Mouse (Mus musculus) MEL (cell line): ENCODE results near the gene Zfp593. TPM values are rescaled to one million over a fixed set of nuclear protein-coding genes. Genes with fewer than 3 reads are reported as not detected.

Experiments used
- DNase-seq: peaks from one replicate; pipeline ENCODE4 v3.0.0; 2011; ENCODE audit warnings: low read depth, low spot score
- H3K27ac ChIP-seq: 2 replicates; pipeline ENCODE4 v1.5.1; 2012; ENCODE audit warnings: low read depth, mild to moderate bottlenecking, control low read depth, low read length, moderate library complexity; ENCODE audit not compliant: control insufficient read depth
- H3K27me3 ChIP-seq, 2 experiments: fragments of 150-350 bp in 1 of 2; sonication (generic) in 1 of 2; 2 replicates each; pipeline ENCODE4 v1.6.1; 2012; ENCODE audit warnings: low read length in 2 of 2, mild to moderate bottlenecking in 2 of 2, improper control_type of control experiment in 1 of 2, moderate library complexity in 1 of 2; ENCODE audit not compliant: insufficient read depth in 2 of 2, control insufficient read depth in 1 of 2
- H3K36me3 ChIP-seq, 2 experiments: 2 replicates each; pipeline ENCODE4 v1.6.1; 2012 to 2014; ENCODE audit warnings: low read length in 2 of 2, improper control_type of control experiment in 1 of 2, inconsistent platforms in 1 of 2, mild to moderate bottlenecking in 1 of 2; ENCODE audit not compliant: insufficient read depth in 2 of 2, control insufficient read depth in 1 of 2
- H3K4me1 ChIP-seq, 2 experiments: fragments of 150-350 bp in 1 of 2; sonication (generic) in 1 of 2; 2 replicates each; pipeline ENCODE4 v1.6.1; 2012; ENCODE audit warnings: low read length in 2 of 2, improper control_type of control experiment in 1 of 2, mild to moderate bottlenecking in 1 of 2; ENCODE audit not compliant: insufficient read depth in 2 of 2, control insufficient read depth in 1 of 2
- H3K4me3 ChIP-seq, 2 experiments: fragments of 150-350 bp in 1 of 2; sonication (generic) in 1 of 2; 2 replicates each; pipeline ENCODE4 v1.5.1; 2012; ENCODE audit warnings: low read depth in 2 of 2, low read length in 2 of 2, mild to moderate bottlenecking in 2 of 2, moderate library complexity in 2 of 2, control low read depth in 1 of 2, improper control_type of control experiment in 1 of 2; ENCODE audit not compliant: control insufficient read depth in 1 of 2, insufficient read depth in 1 of 2
- H3K79me2 ChIP-seq: 2 replicates; pipeline ENCODE4 v1.6.1; 2012; ENCODE audit warnings: mild to moderate bottlenecking, low read length, moderate library complexity; ENCODE audit not compliant: control insufficient read depth, poor library complexity, insufficient read depth
- H3K9ac ChIP-seq: 2 replicates; pipeline ENCODE4 v1.6.1; 2012; ENCODE audit warnings: low read depth, mild to moderate bottlenecking, control low read depth, low read length, moderate library complexity; ENCODE audit not compliant: control insufficient read depth, poor library complexity, severe bottlenecking
- H3K9me3 ChIP-seq: fragments of 150-350 bp; sonication (generic); replicated peaks from 2 replicates; pipeline ENCODE4 v1.6.1; 2012; ENCODE audit warnings: mild to moderate bottlenecking, low read length, improper control_type of control experiment, moderate library complexity; ENCODE audit not compliant: insufficient read depth
- BHLHE40 ChIP-seq: IDR thresholded peaks from 2 replicates; pipeline ENCODE4 v1.6.1; 2012; ENCODE audit warnings: low read depth, mild to moderate bottlenecking, inconsistent platforms, low read length, improper control_type of control experiment, borderline replicate concordance
- CHD1 ChIP-seq: IDR thresholded peaks from 2 replicates; pipeline ENCODE4 v1.6.1; 2012; ENCODE audit warnings: low read depth, mild to moderate bottlenecking, inconsistent platforms, low read length, improper control_type of control experiment
- CHD2 ChIP-seq: IDR thresholded peaks from 2 replicates; pipeline ENCODE4 v1.6.1; 2011; ENCODE audit warnings: low read length, improper control_type of control experiment
- E2F4 ChIP-seq: IDR thresholded peaks from 2 replicates; pipeline ENCODE4 v1.6.1; 2011; ENCODE audit warnings: low read depth, low read length, improper control_type of control experiment, borderline replicate concordance
- ETS1 ChIP-seq: IDR thresholded peaks from 2 replicates; pipeline ENCODE4 v1.6.1; 2012; ENCODE audit warnings: low read depth, mild to moderate bottlenecking, inconsistent platforms, low read length, improper control_type of control experiment, moderate library complexity
- GABPA ChIP-seq: IDR thresholded peaks from 2 replicates; pipeline ENCODE4 v1.6.1; 2012; ENCODE audit warnings: low read depth, mild to moderate bottlenecking, inconsistent platforms, low read length, improper control_type of control experiment, moderate library complexity
- GATA1 ChIP-seq: IDR thresholded peaks from 2 replicates; pipeline ENCODE4 v1.6.1; 2011; ENCODE audit warnings: low read depth, low read length, improper control_type of control experiment
- HCFC1 ChIP-seq: IDR thresholded peaks from 2 replicates; pipeline ENCODE4 v1.6.1; 2012; ENCODE audit warnings: low read depth, mild to moderate bottlenecking, inconsistent platforms, low read length, improper control_type of control experiment, moderate library complexity
- JUND ChIP-seq: IDR thresholded peaks from 2 replicates; pipeline ENCODE4 v1.6.1; 2011; ENCODE audit warnings: low read depth, mild to moderate bottlenecking, improper control_type of control experiment, low read length
- KAT2A ChIP-seq: conservative IDR thresholded peaks from 2 replicates; pipeline ENCODE4 v1.6.1; 2012; ENCODE audit warnings: low read depth, low read length, improper control_type of control experiment, inconsistent platforms
- MAFK ChIP-seq: IDR thresholded peaks from 2 replicates; pipeline ENCODE4 v1.6.1; 2011; ENCODE audit warnings: low read depth, mild to moderate bottlenecking, low read length, improper control_type of control experiment, borderline replicate concordance
- MAZ ChIP-seq: IDR thresholded peaks from 2 replicates; pipeline ENCODE4 v1.6.1; 2012; ENCODE audit warnings: low read depth, mild to moderate bottlenecking, inconsistent platforms, low read length, improper control_type of control experiment
- MEF2A ChIP-seq: IDR thresholded peaks from 2 replicates; pipeline ENCODE4 v1.6.1; 2014; ENCODE audit warnings: low read depth, mild to moderate bottlenecking, inconsistent platforms, low read length, improper control_type of control experiment; ENCODE audit not compliant: poor library complexity, insufficient replicate concordance, severe bottlenecking; ENCODE audit errors: extremely low read depth
- MXI1 ChIP-seq: IDR thresholded peaks from 2 replicates; pipeline ENCODE4 v1.6.1; 2011; ENCODE audit warnings: mild to moderate bottlenecking, low read depth, low read length, improper control_type of control experiment
- MYB ChIP-seq: IDR thresholded peaks from 2 replicates; pipeline ENCODE4 v1.6.1; 2011; ENCODE audit warnings: mild to moderate bottlenecking, low read depth, low read length, improper control_type of control experiment
- MYC ChIP-seq: IDR thresholded peaks from 2 replicates; pipeline ENCODE4 v1.6.1; 2011; ENCODE audit warnings: low read depth, mild to moderate bottlenecking, low read length, improper control_type of control experiment, moderate library complexity
- NELFE ChIP-seq: IDR thresholded peaks from 2 replicates; pipeline ENCODE4 v1.6.1; 2011; ENCODE audit warnings: low read depth, low read length, improper control_type of control experiment
- NRF1 ChIP-seq: IDR thresholded peaks from 2 replicates; pipeline ENCODE4 v1.6.1; 2014; ENCODE audit warnings: low read depth, mild to moderate bottlenecking, inconsistent platforms, low read length, improper control_type of control experiment, moderate library complexity; ENCODE audit not compliant: poor library complexity, insufficient read depth, severe bottlenecking
- POLR2A ChIP-seq, 2 experiments: IDR thresholded peaks; 2 replicates each; pipeline ENCODE4 v1.6.1; 2011 to 2012; ENCODE audit warnings: low read length in 2 of 2, mild to moderate bottlenecking in 2 of 2, control low read depth in 1 of 2, improper control_type of control experiment in 1 of 2, low read depth in 1 of 2, moderate library complexity in 1 of 2; ENCODE audit not compliant: control insufficient read depth in 1 of 2, insufficient read depth in 1 of 2, poor library complexity in 1 of 2
- POLR2AphosphoS5 ChIP-seq: IDR thresholded peaks from 2 replicates; pipeline ENCODE4 v1.6.1; 2012; ENCODE audit warnings: low read depth, borderline replicate concordance, mild to moderate bottlenecking, inconsistent platforms, low read length, moderate library complexity, mixed read lengths
- RAD21 ChIP-seq: IDR thresholded peaks from 2 replicates; pipeline ENCODE4 v1.6.1; 2011; ENCODE audit warnings: mild to moderate bottlenecking, low read depth, low read length, improper control_type of control experiment
- RCOR1 ChIP-seq: IDR thresholded peaks from 2 replicates; pipeline ENCODE4 v1.6.1; 2012; ENCODE audit warnings: low read depth, mild to moderate bottlenecking, inconsistent platforms, low read length, improper control_type of control experiment
- SIN3A ChIP-seq: IDR thresholded peaks from 2 replicates; pipeline ENCODE4 v1.6.1; 2012; ENCODE audit warnings: low read length, improper control_type of control experiment, inconsistent platforms
- SMC3 ChIP-seq: IDR thresholded peaks from 2 replicates; pipeline ENCODE4 v1.6.1; 2011; ENCODE audit warnings: low read depth, low read length, improper control_type of control experiment
- TAL1 ChIP-seq: IDR thresholded peaks from 2 replicates; pipeline ENCODE4 v1.6.1; 2012; ENCODE audit warnings: mild to moderate bottlenecking, inconsistent platforms, low read length, moderate library complexity, mixed read lengths
- TBP ChIP-seq: IDR thresholded peaks from 2 replicates; pipeline ENCODE4 v1.8.0; 2011; ENCODE audit warnings: low read depth, low read length, improper control_type of control experiment
- TCF12 ChIP-seq: IDR thresholded peaks from 2 replicates; pipeline ENCODE4 v1.6.1; 2014; ENCODE audit warnings: low read depth, mild to moderate bottlenecking, inconsistent platforms, low read length, improper control_type of control experiment, moderate library complexity
- UBTF ChIP-seq: IDR thresholded peaks from 2 replicates; pipeline ENCODE4 v1.6.1; 2012; ENCODE audit warnings: low read depth, mild to moderate bottlenecking, inconsistent platforms, low read length, improper control_type of control experiment, moderate library complexity, borderline replicate concordance; ENCODE audit not compliant: insufficient read depth
- USF1 ChIP-seq: IDR thresholded peaks from 2 replicates; pipeline ENCODE4 v1.6.1; 2014; ENCODE audit warnings: low read depth, mild to moderate bottlenecking, inconsistent platforms, low read length, improper control_type of control experiment, moderate library complexity
- USF2 ChIP-seq, 2 experiments: IDR thresholded peaks; 2 replicates each; pipeline ENCODE4 v1.6.1; 2011 to 2012; ENCODE audit warnings: improper control_type of control experiment in 2 of 2, low read length in 2 of 2, borderline replicate concordance in 1 of 2, inconsistent platforms in 1 of 2, low read depth in 1 of 2, mild to moderate bottlenecking in 1 of 2; ENCODE audit not compliant: insufficient read depth in 1 of 2
- ZC3H11A ChIP-seq: IDR thresholded peaks from 2 replicates; pipeline ENCODE4 v1.6.1; 2012; ENCODE audit warnings: low read depth, mild to moderate bottlenecking, inconsistent platforms, low read length, improper control_type of control experiment
- ZKSCAN1 ChIP-seq: IDR thresholded peaks from 2 replicates; pipeline ENCODE4 v1.6.1; 2012; ENCODE audit warnings: low read depth, mild to moderate bottlenecking, inconsistent platforms, low read length, improper control_type of control experiment, moderate library complexity
- ZMIZ1 ChIP-seq: IDR thresholded peaks from 2 replicates; pipeline ENCODE4 v1.6.1; 2012; ENCODE audit warnings: low read depth, mild to moderate bottlenecking, inconsistent platforms, low read length, improper control_type of control experiment, moderate library complexity
- ZNF384 ChIP-seq: IDR thresholded peaks from 2 replicates; pipeline ENCODE4 v1.6.1; 2012; ENCODE audit warnings: low read depth, mild to moderate bottlenecking, inconsistent platforms, low read length, improper control_type of control experiment
- polyA plus RNA-seq, 2 experiments: library from polyadenylated mRNA; stranded (reverse) in 1 of 2; unstranded in 1 of 2; fragments of >175 nt in 1 of 2; fragments of >200 nt in 1 of 2; gene quantifications; 2 replicates each; pipeline versions ENCODE4 v1.2.1 to v1.2.4; 2012; ENCODE audit warnings: low replicate concordance in 2 of 2, low read depth in 1 of 2; ENCODE audit not compliant: insufficient read length in 2 of 2, insufficient read depth in 1 of 2, missing spikeins in 1 of 2
- total RNA-seq: library from RNA; depleted of rRNA; stranded (reverse); fragments of 300-350 nt; gene quantifications from 2 replicates; pipeline ENCODE4 v1.2.3, GENCODE M21; 2012

Zfp593 gene
- total and polyA plus RNA-seq, 3 experiments = 30.4 to 33.9 TPM; not detected in 1

DNA sequence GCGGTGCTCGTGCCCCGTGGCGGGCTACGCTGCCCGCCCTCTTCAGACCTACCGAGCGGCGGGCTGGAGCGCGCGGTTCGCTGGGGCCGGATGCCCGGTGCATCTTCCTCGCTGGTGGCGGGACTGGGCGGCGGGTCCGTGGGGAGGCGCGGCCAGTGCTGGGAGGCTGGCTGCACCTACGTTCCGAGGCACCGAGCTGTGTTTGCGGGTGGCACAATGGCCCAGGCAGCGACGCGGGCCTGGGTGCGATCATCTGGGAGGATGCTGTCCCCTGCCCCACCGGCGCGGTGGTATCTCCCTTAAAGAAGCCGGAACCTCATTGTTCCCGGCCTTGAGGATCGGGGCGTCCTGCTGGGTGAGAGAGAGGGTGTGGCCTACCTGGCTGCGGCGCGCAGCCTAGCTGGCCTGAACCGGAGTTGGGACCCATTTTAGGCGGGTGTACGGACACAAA lies 42.2 kb upstream of the Zfp593 start, which contains the start of gene Pdik1l (continued):
- TF ChIP-seq E2F4 (no peak), MYB (no peak), HCFC1 (peak; percentile 65), GATA1 (no peak), RAD21 (no peak)

DNA sequence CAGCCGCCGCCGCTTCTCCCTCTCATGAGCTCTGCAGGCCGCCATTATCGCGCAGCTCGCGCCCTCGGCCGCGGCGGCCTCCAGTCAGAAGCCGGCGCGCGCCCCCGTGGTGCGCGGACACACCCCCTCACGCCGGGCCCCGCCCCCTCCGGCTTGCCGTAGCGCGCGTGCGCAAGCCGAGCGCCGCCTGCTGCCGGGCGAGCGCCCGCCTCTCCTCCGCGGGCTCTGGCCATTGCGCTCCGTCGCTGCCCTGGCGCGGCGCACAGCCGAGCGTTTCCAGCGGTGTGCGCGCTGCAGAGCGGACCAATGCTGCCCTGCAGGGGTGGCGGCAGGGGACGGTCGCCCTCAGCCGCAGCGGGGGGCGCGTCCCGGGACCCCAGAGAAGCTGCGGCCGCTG lies 41.8 kb upstream of the Zfp593 start:
- peaks cover 6 to 24% of the 10 kb centered on the region in 2 experiments for H3K36me3 ChIP-seq
- peak overlapping the region; percentile 96 to 97 for H3K4me3 ChIP-seq
- peak overlapping the region; percentile 87 for H3K27ac ChIP-seq
- DNase-seq = peak; percentile 92
- H3K9ac ChIP-seq = peak overlapping the region; percentile 99
- H3K27me3 ChIP-seq = no peaks in the 10 kb centered on the region
- H3K79me2 ChIP-seq = peaks cover 13% of the 10 kb centered on the region
- no peaks in the 10 kb centered on the region for H3K9me3 ChIP-seq
- H3K4me1 ChIP-seq = peaks cover 2 to 21% of the 10 kb centered on the region in 2 experiments; a peak in 3 of 4 replicates
- TF ChIP-seq MYB = peak; percentile 26; the same call in 1 of the 2 replicates
- TF ChIP-seq BHLHE40 = peak; percentile 36; the same call in 1 of the 2 replicates
- no peak for TF ChIP-seq JUND
- TF ChIP-seq TAL1 = no peak
- TF ChIP-seq POLR2A (IDR thresholded peaks at IDR 0.05; ENCODE audit: control insufficient read depth in 1 of 2, insufficient read depth in 1 of 2, low read depth in 1 of 2, low read length in 2 of 2, poor library complexity in 1 of 2) = peak; percentile 91 to 97
- TF ChIP-seq SMC3 = no peak
- no peak for TF ChIP-seq GABPA
- peak; percentile 40; the same call in 1 of the 2 replicates for TF ChIP-seq TBP
- peak; percentile 70 for TF ChIP-seq ZMIZ1
- TF ChIP-seq MEF2A = no peak
- TF ChIP-seq UBTF = no peak
- peak; percentile 68 for TF ChIP-seq MXI1
- TF ChIP-seq MAFK = no peak
- peak; percentile 93 for TF ChIP-seq NELFE
- peak; percentile 58 for TF ChIP-seq SIN3A
- no peak for TF ChIP-seq ZKSCAN1
- peak; percentile 55; the same call in 1 of the 2 replicates for TF ChIP-seq TCF12
- TF ChIP-seq RAD21 = no peak
- peak; percentile 27; the same call in 1 of the 2 replicates for TF ChIP-seq MYC
- TF ChIP-seq MAZ = peak; percentile 57; the same call in 1 of the 2 replicates
- TF ChIP-seq CHD2 = no peak
- no peak for TF ChIP-seq RCOR1
- TF ChIP-seq NRF1 = peak; percentile 83
- peak; percentile 76 for TF ChIP-seq CHD1
- TF ChIP-seq ZNF384 = no peak
- TF ChIP-seq USF1 = peak; percentile 78
- 0 out of 2 replicates have a peak, but pooled peaks have one; percentile 38 for TF ChIP-seq E2F4
- TF ChIP-seq POLR2AphosphoS5 = no peak
- TF ChIP-seq KAT2A = peak; percentile 67; the same call in 1 of the 2 replicates
- TF ChIP-seq ETS1 = peak; percentile 10; the same call in 1 of the 2 replicates
- TF ChIP-seq ZC3H11A = no peak
- no peak for TF ChIP-seq USF2 (IDR thresholded peaks at IDR 0.05; ENCODE audit: borderline replicate concordance in 1 of 2, insufficient read depth in 1 of 2, low read depth in 1 of 2, low read length in 2 of 2)
